Mouse (Mus musculus) heart, embryonic 13.5 days (tissue): ENCODE data around the gene Ppa2. TPM values are rescaled to one million over a fixed set of nuclear protein-coding genes. Genes with fewer than 3 reads are reported as not detected.

Experiments
- ATAC-seq: fragments of 200-750 bp; cut with Nextera tagmentation; 2 replicates; pipeline ENCODE4 v1.8.0; 2017; ENCODE audit warnings: moderate TSS enrichment; ENCODE audit not compliant: insufficient number of reproducible peaks, low FRiP score, low TSS enrichment; ENCODE audit errors: extremely low read depth
- H3K27ac ChIP-seq: fragments of 300-500 bp; sonication (generic); replicated peaks from 2 replicates; pipeline ENCODE4 v1.5.1; 2015; ENCODE audit warnings: moderate library complexity, mild to moderate bottlenecking, inconsistent platforms
- H3K27me3 ChIP-seq: fragments of 300-500 bp; sonication (generic); replicated peaks from 2 replicates; pipeline ENCODE4 v1.6.1; 2015; ENCODE audit warnings: mild to moderate bottlenecking, inconsistent platforms
- H3K36me3 ChIP-seq: fragments of 300-500 bp; sonication (generic); 2 replicates; pipeline ENCODE4 v1.6.1; 2015; ENCODE audit warnings: mild to moderate bottlenecking, inconsistent platforms
- H3K4me1 ChIP-seq: fragments of 300-500 bp; sonication (generic); 2 replicates; pipeline ENCODE4 v1.6.1; 2015; ENCODE audit warnings: inconsistent platforms
- H3K4me2 ChIP-seq: fragments of 300-500 bp; sonication (generic); 2 replicates; pipeline ENCODE4 v1.6.1; 2015; ENCODE audit warnings: inconsistent platforms, mild to moderate bottlenecking, moderate library complexity
- H3K4me3 ChIP-seq: fragments of 300-500 bp; sonication (generic); 2 replicates; pipeline ENCODE4 v1.5.1; 2015; ENCODE audit warnings: moderate library complexity, mild to moderate bottlenecking, inconsistent platforms
- H3K9ac ChIP-seq: fragments of 300-500 bp; sonication (generic); 2 replicates; pipeline ENCODE4 v1.6.1; 2015; ENCODE audit warnings: inconsistent platforms, mild to moderate bottlenecking, moderate library complexity
- H3K9me3 ChIP-seq: fragments of 300-500 bp; sonication (generic); 2 replicates; pipeline ENCODE4 v1.6.1; 2016; ENCODE audit warnings: inconsistent platforms
- WGBS: fragments of 180-500 bp; shearing (Covaris S2); methylation state at CpG from one replicate; pipeline ENCODE4 v1.1.7; 2015; ENCODE audit warnings: mixed read lengths; 5-methylcytosine and 5-hydroxymethylcytosine counted together
- polyA plus RNA-seq: library from polyadenylated mRNA; unstranded; fragments of >200 nt; fragmentation: Nextera tagmentation; extraction: Ambion mirVana; gene quantifications from 2 replicates; pipeline ENCODE4 v1.2.1, GENCODE M21; 2015

Gene Ppa2
- polyA plus RNA-seq, 1 experiment from 2014 or later, result 110 TPM

GRCm38 (mm10) chr3:133331184-133331866 lies 21.4 kb downstream of the Ppa2 start:
- Histone ChIP-seq H3K27ac (no peak overlapping the region), H3K4me3 (no peak overlapping the region), H3K9me3 (no peaks in the 10 kb centered on the region), H3K4me1 (peaks cover 14% of the 10 kb centered on the region), H3K36me3 (peaks cover 39% of the 10 kb centered on the region), H3K27me3 (no peaks in the 10 kb centered on the region), H3K9ac (no peak overlapping the region), H3K4me2 (no peak overlapping the region)
- 58% methylated on average over 15 of the region's 15 CpGs for WGBS
- ATAC-seq, result no peak

DNA sequence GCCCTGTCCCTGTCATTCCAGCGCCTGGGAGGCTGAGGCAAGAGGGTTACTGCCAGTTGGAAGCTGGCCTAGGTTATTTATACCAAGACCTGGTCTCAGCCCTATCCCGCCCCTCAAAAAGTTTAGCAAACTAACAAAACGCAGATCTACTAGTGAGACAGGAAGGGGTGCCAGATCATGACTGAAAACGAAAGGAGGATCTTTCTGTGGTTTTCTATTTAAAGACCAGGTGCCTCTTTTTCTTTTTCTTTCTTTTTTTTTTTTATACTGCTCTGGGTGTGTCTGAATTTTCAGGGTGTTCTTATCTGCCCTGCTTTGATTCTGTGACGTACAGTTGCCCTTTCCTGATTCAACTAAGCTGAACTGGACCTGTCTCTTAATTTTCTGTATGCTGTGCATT lies 22.4 kb downstream of the Ppa2 start:
- ATAC-seq, result no peak
- H3K27me3 ChIP-seq, result no peaks in the 10 kb centered on the region
- no peaks in the 10 kb centered on the region for H3K9me3 ChIP-seq
- peaks cover 34% of the 10 kb centered on the region for H3K36me3 ChIP-seq
- 78% methylated on average over 5 of the region's 5 CpGs for WGBS
- no peak overlapping the region for H3K27ac ChIP-seq
- no peak overlapping the region for H3K4me3 ChIP-seq
- H3K4me1 ChIP-seq, result peaks cover 14% of the 10 kb centered on the region
- no peak overlapping the region for H3K4me2 ChIP-seq
- no peak overlapping the region for H3K9ac ChIP-seq

DNA sequence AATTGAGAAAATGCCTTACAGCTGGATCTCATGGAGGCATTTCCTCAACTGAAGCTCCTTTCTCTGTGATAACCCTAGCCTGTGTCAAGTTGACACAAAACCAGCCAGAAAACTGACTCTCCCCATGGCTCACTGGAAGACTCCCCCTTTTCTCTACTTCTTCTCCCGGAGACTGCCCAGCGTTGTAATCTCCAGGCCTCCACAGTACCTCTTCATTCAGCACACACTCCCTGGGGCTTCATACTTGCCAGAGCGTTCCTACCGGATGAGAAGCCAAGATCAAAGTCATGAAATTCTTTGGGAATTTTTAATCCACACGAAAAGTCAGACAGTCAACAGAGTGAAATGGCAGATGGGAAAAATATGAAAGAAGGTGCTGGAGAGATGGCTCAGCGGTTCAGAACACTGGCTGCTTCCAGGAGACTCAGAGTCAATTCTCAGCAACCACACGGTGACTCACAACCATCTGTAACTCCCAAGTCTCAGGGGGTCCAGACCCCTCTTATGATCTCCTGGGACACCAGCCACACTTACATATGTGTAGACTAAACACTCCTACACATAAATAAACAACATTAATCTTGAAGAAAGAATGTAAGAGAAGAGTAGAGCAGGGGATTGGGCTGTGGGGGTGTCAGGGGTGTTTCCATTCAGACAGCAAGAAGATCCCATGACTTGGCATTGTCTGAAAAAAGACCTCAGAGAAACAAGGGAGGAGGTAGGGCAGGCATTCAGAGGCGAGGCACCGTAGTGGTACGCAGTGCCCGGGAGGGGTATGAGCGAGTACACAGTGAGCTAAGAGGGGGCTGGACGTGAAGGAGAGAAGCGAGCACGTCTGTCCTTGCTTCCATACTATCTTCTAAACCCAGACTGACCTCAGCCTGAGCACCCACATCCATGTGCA lies 23.6 kb downstream of the Ppa2 start:
- peaks cover 29% of the 10 kb centered on the region for H3K36me3 ChIP-seq
- no peak overlapping the region for H3K4me2 ChIP-seq
- no peaks in the 10 kb centered on the region for H3K27me3 ChIP-seq
- no peaks in the 10 kb centered on the region for H3K9me3 ChIP-seq
- no peak overlapping the region for H3K9ac ChIP-seq
- ATAC-seq, result no peak
- no peak overlapping the region for H3K4me3 ChIP-seq
- peaks cover 24% of the 10 kb centered on the region for H3K4me1 ChIP-seq
- WGBS, result 79% methylated on average over 15 of the region's 15 CpGs
- H3K27ac ChIP-seq, result no peak overlapping the region; the same call in 1 of the 2 replicates

- no peaks in the 10 kb centered on the region for H3K9me3 ChIP-seq
- H3K9ac ChIP-seq, result no peak overlapping the region
- peaks cover 20% of the 10 kb centered on the region for H3K36me3 ChIP-seq
- H3K4me3 ChIP-seq, result no peak overlapping the region
- peaks cover 35% of the 10 kb centered on the region for H3K4me1 ChIP-seq
- WGBS, result 73% methylated on average over 5 of the region's 5 CpGs
- H3K27me3 ChIP-seq, result no peaks in the 10 kb centered on the region
- peak overlapping the region; percentile 62 for H3K27ac ChIP-seq
- peak overlapping the region; percentile 30 for H3K4me2 ChIP-seq
- ATAC-seq, result no peak
These were observed 24.8 kb downstream of the Ppa2 start for GRCm38 (mm10) chr3:133334691-133335090.

DNA sequence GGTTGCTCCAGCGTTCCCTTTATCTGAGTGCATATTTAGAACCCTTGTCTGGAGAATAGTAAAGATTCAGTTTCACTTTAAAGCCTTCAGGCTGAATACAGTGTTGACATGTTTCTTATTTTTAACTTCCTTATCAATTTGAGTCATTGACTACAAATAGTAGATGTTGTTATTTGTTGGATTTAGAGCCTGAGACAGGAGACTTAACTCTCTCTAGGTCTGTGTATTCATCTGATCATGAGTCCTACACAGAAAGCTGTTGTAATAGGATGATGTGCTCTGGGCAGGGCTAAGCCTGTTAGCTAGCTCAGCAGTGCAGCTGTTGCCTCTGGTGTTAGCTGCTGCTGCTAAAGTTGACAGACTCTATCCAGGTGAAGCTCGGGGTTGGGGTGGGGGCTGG lies 25.3 kb downstream of the Ppa2 start:
- peak overlapping the region; percentile 30 for H3K4me2 ChIP-seq
- 53% methylated on average over 2 of the region's 2 CpGs for WGBS
- no peaks in the 10 kb centered on the region for H3K27me3 ChIP-seq
- ATAC-seq, result no peak; the same call in 1 of the 2 replicates
- H3K27ac ChIP-seq, result peak overlapping the region; percentile 62
- no peaks in the 10 kb centered on the region for H3K9me3 ChIP-seq
- no peak overlapping the region for H3K4me3 ChIP-seq
- H3K4me1 ChIP-seq, result peaks cover 40% of the 10 kb centered on the region
- peaks cover 20% of the 10 kb centered on the region for H3K36me3 ChIP-seq
- no peak overlapping the region for H3K9ac ChIP-seq

GRCm38 (mm10) chr3:133336400-133336799 lies 26.5 kb downstream of the Ppa2 start:
- H3K4me2 ChIP-seq, result no peak overlapping the region
- peaks cover 26% of the 10 kb centered on the region for H3K36me3 ChIP-seq
- peaks cover 44% of the 10 kb centered on the region for H3K4me1 ChIP-seq
- H3K4me3 ChIP-seq, result no peak overlapping the region
- no peak overlapping the region for H3K9ac ChIP-seq
- no peaks in the 10 kb centered on the region for H3K9me3 ChIP-seq
- no peaks in the 10 kb centered on the region for H3K27me3 ChIP-seq
- H3K27ac ChIP-seq, result no peak overlapping the region
- no peak for ATAC-seq
- 80% methylated on average over 7 of the region's 7 CpGs for whole genome bisulfite sequencing

DNA sequence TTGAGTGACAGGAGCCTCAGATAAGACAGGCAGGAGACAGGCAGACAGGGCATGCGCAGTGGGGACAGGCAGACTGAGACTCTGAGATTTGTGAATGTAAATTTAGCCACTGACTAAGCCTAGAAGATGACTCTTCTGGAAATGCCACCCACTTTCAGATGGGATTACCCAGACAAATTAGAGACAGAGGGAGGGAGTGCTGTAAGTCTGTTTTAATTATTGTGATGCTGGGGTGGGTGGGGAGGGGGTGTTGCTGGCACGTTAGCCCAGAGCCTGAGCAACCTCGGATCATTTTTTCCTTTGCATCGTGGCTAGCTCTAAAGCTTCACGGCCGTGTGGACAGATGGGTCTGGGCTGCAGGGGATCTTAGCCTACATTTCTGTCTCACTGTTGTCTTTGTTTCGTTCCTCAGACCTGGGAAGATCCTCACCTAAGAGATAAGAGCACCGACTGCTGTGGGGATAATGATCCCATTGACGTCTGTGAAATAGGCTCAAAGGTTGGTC lies 29.0 kb downstream of the Ppa2 start:
- Histone ChIP-seq H3K4me2 (peak overlapping the region; percentile 65), H3K9me3 (no peaks in the 10 kb centered on the region), H3K4me3 (peak overlapping the region; percentile 9), H3K27ac (peak overlapping the region; percentile 90), H3K27me3 (no peaks in the 10 kb centered on the region), H3K36me3 (peaks cover 17% of the 10 kb centered on the region), H3K4me1 (peaks cover 44% of the 10 kb centered on the region), H3K9ac (peak overlapping the region; percentile 74)
- WGBS, result 27% methylated on average over 9 of the region's 9 CpGs
- no peak for ATAC-seq

- Histone ChIP-seq H3K27me3 (no peaks in the 10 kb centered on the region), H3K4me2 (peak overlapping the region; percentile 65), H3K4me1 (peaks cover 40% of the 10 kb centered on the region), H3K9me3 (no peaks in the 10 kb centered on the region), H3K4me3 (peak overlapping the region; percentile 9), H3K36me3 (peaks cover 21% of the 10 kb centered on the region), H3K27ac (peak overlapping the region; percentile 90), H3K9ac (peak overlapping the region; percentile 74)
- ATAC-seq, result peak; percentile 53; the same call in 1 of the 2 replicates
- 12% methylated on average over 11 of the region's 11 CpGs for WGBS
These were observed 29.5 kb downstream of the Ppa2 start for GRCm38 (mm10) chr3:133339411-133339823.

DNA sequence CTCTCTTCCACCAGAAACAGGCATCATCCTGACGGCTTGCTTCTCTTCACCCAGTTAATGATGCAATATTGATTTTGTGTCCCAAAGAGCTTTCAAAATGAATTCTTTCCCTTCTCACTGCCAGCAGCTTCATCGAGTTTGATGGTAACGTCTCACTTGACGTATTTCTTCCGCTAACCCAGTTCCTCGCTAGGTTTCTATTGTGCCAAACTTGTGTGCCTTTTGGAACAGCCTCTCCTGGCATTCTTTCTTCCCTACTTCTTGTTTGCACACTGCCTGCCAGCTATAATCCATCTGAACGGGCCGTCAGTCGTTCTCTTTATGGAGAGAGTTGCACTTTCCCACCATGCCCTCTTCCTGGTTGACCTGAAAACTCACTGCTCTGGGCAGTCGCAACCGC lies 31.2 kb downstream of the Ppa2 start:
- Histone ChIP-seq H3K27ac (no peak overlapping the region), H3K4me3 (no peak overlapping the region), H3K9ac (no peak overlapping the region), H3K4me1 (peaks cover 30% of the 10 kb centered on the region), H3K4me2 (no peak overlapping the region), H3K9me3 (no peaks in the 10 kb centered on the region), H3K36me3 (peaks cover 30% of the 10 kb centered on the region), H3K27me3 (no peaks in the 10 kb centered on the region)
- no peak for ATAC-seq
- 86% methylated on average over 11 of the region's 11 CpGs for WGBS

DNA sequence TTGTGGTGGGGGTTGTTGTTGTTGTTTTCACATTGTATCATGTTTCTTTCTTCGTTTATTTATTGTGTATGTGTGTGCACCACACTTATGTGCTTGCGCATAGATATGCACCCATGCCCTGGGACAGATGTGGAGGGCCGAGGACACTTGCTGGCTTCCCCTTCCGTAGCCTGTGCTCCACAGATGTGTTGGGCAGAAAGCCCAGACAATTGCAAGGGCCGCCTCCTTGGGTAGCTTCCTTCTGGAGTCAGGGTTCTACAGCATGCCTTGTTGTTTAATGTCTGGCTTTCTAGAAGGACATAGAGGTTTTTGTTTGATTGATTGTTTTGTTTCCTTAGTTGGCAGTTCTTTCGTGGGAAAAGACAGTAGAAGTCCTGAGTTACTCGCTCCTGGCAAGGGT lies 37.6 kb downstream of the Ppa2 start:
- no peak overlapping the region for H3K27ac ChIP-seq
- no peaks in the 10 kb centered on the region for H3K4me1 ChIP-seq
- H3K27me3 ChIP-seq, result no peaks in the 10 kb centered on the region
- no peak overlapping the region for H3K4me2 ChIP-seq
- H3K9me3 ChIP-seq, result no peaks in the 10 kb centered on the region
- peaks cover 47% of the 10 kb centered on the region for H3K36me3 ChIP-seq
- H3K4me3 ChIP-seq, result no peak overlapping the region
- no peak overlapping the region for H3K9ac ChIP-seq
- ATAC-seq, result no peak
- 82% methylated on average over 7 of the region's 7 CpGs for WGBS

DNA sequence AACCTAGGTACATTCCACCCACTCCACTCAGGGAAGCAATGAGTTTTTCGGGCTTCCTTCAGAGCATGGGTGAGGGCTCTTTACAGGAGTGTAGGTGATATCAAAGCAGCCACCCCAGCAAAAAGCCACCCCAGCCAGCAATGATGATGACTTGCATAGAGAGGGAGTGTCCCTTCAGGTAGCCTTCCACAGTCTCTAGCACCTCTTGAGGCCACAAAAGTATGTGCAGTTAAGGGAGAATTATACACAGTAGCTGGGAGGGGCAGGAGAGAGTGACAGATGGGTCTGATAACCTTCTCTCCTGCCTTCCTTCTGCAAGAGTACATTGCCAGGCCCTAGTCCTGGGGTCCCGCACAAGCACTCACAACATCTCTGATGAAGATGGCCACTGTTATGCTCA lies 38.9 kb downstream of the Ppa2 start:
- WGBS, result 89% methylated on average over 2 of the region's 2 CpGs
- Histone ChIP-seq H3K9me3 (no peaks in the 10 kb centered on the region), H3K27ac (no peak overlapping the region), H3K4me2 (no peak overlapping the region), H3K36me3 (peaks cover 47% of the 10 kb centered on the region), H3K4me1 (no peaks in the 10 kb centered on the region), H3K9ac (no peak overlapping the region), H3K27me3 (no peaks in the 10 kb centered on the region), H3K4me3 (no peak overlapping the region)
- ATAC-seq, result no peak
